In genomic region chr14:21705462-21705861, GRCm38 (mm10) we compare ENCODE assay signal across 30 mouse cellular contexts. TPM values are rescaled to one million over a fixed set of nuclear protein-coding genes. Genes with fewer than 3 reads are reported as not detected.
DNase-seq lines count a peak whose midpoint lies in the region; ATAC-seq lines count a peak whose summit lies in the region.
"Had no signal": no experiment of that assay in that cellular context is flagged by ENCODE, and none has a peak within 500 bp of the region (broad histone marks: within the 10 kb centered on the region; RNA-seq: fewer than 3 reads in every experiment).

No protein-coding gene starts in this region.

- 83% methylated on average over 2 of the region's 2 CpGs for WGBS in limb, embryonic 13.5 days
- WGBS in limb, embryonic 10.5 days, result 92% methylated on average over 2 of the region's 2 CpGs
- 77% methylated on average over 2 of the region's 2 CpGs for WGBS in embryonic facial prominence, embryonic 14.5 days

- H3K27ac ChIP-seq in limb, embryonic 13.5 days, result peak overlapping the region; percentile 93; the same call in 1 of the 2 replicates
- H3K27ac ChIP-seq in limb, embryonic 10.5 days, result no peak overlapping the region
- H3K27ac ChIP-seq in embryonic facial prominence, embryonic 14.5 days (replicated peaks; ENCODE audit: low read depth, low read length), result peak overlapping the region; percentile 89
- H3K27ac ChIP-seq: heart, adult 2 months; heart, embryonic 10.5 days; hindbrain, embryonic 14.5 days had no signal

- no peak overlapping the region for H3K9ac ChIP-seq in limb, embryonic 13.5 days
- H3K9ac ChIP-seq in embryonic facial prominence, embryonic 14.5 days (ENCODE audit: low read depth, low read length), result no peak overlapping the region
- H3K9ac ChIP-seq: embryonic facial prominence, embryonic 15.5 days; forebrain, postnatal 0 days; heart, embryonic 13.5 days; hindbrain, embryonic 14.5 days had no signal

- H3K4me2 ChIP-seq in limb, embryonic 13.5 days (replicated peaks), result no peak overlapping the region
- no peak overlapping the region for H3K4me2 ChIP-seq in embryonic facial prominence, embryonic 14.5 days (ENCODE audit: low read depth, low read length)
- H3K4me2 ChIP-seq: embryonic facial prominence, embryonic 15.5 days; heart, embryonic 13.5 days; hindbrain, embryonic 14.5 days had no signal

- H3K4me1 ChIP-seq in limb, embryonic 13.5 days, result peaks cover 33% of the 10 kb centered on the region
- peaks cover 22% of the 10 kb centered on the region for H3K4me1 ChIP-seq in limb, embryonic 10.5 days
- H3K4me1 ChIP-seq in embryonic facial prominence, embryonic 14.5 days (ENCODE audit: control insufficient read depth, insufficient read depth, low read length), result peaks cover 29% of the 10 kb centered on the region

- H3K4me3 ChIP-seq in limb, embryonic 13.5 days, result no peak overlapping the region
- H3K4me3 ChIP-seq in limb, embryonic 10.5 days, result no peak overlapping the region
- no peak overlapping the region for H3K4me3 ChIP-seq in embryonic facial prominence, embryonic 14.5 days (ENCODE audit: low read depth, low read length)
- H3K4me3 ChIP-seq: embryonic facial prominence, embryonic 15.5 days; gastrocnemius, adult 2 months; heart, adult 2 months; heart, embryonic 10.5 days; heart, embryonic 13.5 days had no signal

- ATAC-seq in limb, embryonic 13.5 days (ENCODE audit: low FRiP score, low read depth), result no peak
- ATAC-seq in embryonic facial prominence, embryonic 14.5 days (ENCODE audit: low read depth), result no peak
- ATAC-seq in megakaryocyte, adult 5-6 weeks (ENCODE audit: poor library complexity, severe bottlenecking), result peak; percentile 55
- ATAC-seq: forebrain, embryonic 14.5 days; forebrain, postnatal 0 days; hindbrain, postnatal 0 days; inflammation-experienced regulatory T-cells, adult 6 months; Patski had no signal

- H3K27me3 ChIP-seq in limb, embryonic 13.5 days, result no peaks in the 10 kb centered on the region
- H3K27me3 ChIP-seq in limb, embryonic 10.5 days (ENCODE audit: low read depth, poor library complexity, severe bottlenecking), result no peaks in the 10 kb centered on the region
- H3K27me3 ChIP-seq in embryonic facial prominence, embryonic 14.5 days (replicated peaks; ENCODE audit: control insufficient read depth, insufficient read depth, low read length), result no peaks in the 10 kb centered on the region
- H3K27me3 ChIP-seq: embryonic facial prominence, embryonic 15.5 days; heart, embryonic 13.5 days; Patski had no signal

- H3K36me3 ChIP-seq in limb, embryonic 13.5 days, result no peaks in the 10 kb centered on the region
- H3K36me3 ChIP-seq in limb, embryonic 10.5 days, result no peaks in the 10 kb centered on the region
- H3K36me3 ChIP-seq in embryonic facial prominence, embryonic 14.5 days (ENCODE audit: control insufficient read depth, insufficient read depth, low read length), result no peaks in the 10 kb centered on the region
- H3K36me3 ChIP-seq: embryonic facial prominence, embryonic 15.5 days; heart, embryonic 10.5 days; heart, embryonic 13.5 days had no signal

- H3K9me3 ChIP-seq in limb, embryonic 13.5 days, result no peaks in the 10 kb centered on the region
- no peaks in the 10 kb centered on the region for H3K9me3 ChIP-seq in limb, embryonic 10.5 days (replicated peaks)
- no peaks in the 10 kb centered on the region for H3K9me3 ChIP-seq in embryonic facial prominence, embryonic 14.5 days (ENCODE audit: control insufficient read depth, low read length)
- H3K9me3 ChIP-seq: embryonic facial prominence, embryonic 15.5 days; heart, embryonic 10.5 days; heart, embryonic 13.5 days had no signal

- no peak for DNase-seq in limb, embryonic 10.5 days (ENCODE audit: low spot score)
- no peak for DNase-seq in embryonic facial prominence, embryonic 14.5 days (ENCODE audit: low spot score)
- no peak for DNase-seq in thymus, postnatal 14 days
- no peak for DNase-seq in right cerebral cortex, postnatal 14 days
- DNase-seq in MN1 (ENCODE audit: low spot score), result no peak
- DNase-seq: adrenal gland, postnatal 10 days; adrenal gland, postnatal 36 days; cerebellum, adult 18-20 months; cerebellum, adult 9-10 months; cerebellum, postnatal 14 days; forebrain, postnatal 0 days; gastrocnemius, adult 2 months; gastrocnemius, postnatal 14 days; heart, adult 2 months; heart, postnatal 14 days; heart, postnatal 4 days had no signal

RNA-seq across cellular contexts. Expression of gene Dupd1, which starts 8.9 kb away (rescaled TPM):
- 0.97 and 1.2 TPM in 2 replicates for polyA plus RNA-seq in limb, embryonic 13.5 days (2015; fragmentation: Nextera tagmentation; extraction: Ambion mirVana)
- polyA plus RNA-seq in limb, embryonic 10.5 days (2016; fragmentation: Nextera tagmentation; extraction: Ambion mirVana), result 0.45 TPM in 1 of 2 replicates, not detected in the other
- polyA plus RNA-seq in embryonic facial prominence, embryonic 14.5 days (2014; fragmentation: Nextera tagmentation; extraction: Ambion mirVana), result 0.55 and 0.95 TPM in 2 replicates
- total RNA-seq in megakaryocyte, adult 5-6 weeks (2015), result not detected in 2 replicates
- not detected in 2 replicates for total RNA-seq in megakaryocyte, adult 5-6 weeks (2017)
- total RNA-seq: ES-E14; heart, adult 2 months; hindbrain, postnatal 0 days had no signal
- polyA plus RNA-seq: embryonic facial prominence, embryonic 15.5 days; forebrain, embryonic 11.5 days; forebrain, embryonic 14.5 days; hindbrain, embryonic 11.5 days; hindbrain, embryonic 14.5 days; inflammation-experienced regulatory T-cells, adult 6 months; Patski had no signal

RNA-seq across cellular contexts. Expression of gene Samd8, which starts 44.9 kb away (rescaled TPM):
- polyA plus RNA-seq in limb, embryonic 13.5 days (2015; fragmentation: Nextera tagmentation; extraction: Ambion mirVana), result 10.8 and 12.2 TPM in 2 replicates
- 9.3 and 11.7 TPM in 2 replicates for polyA plus RNA-seq in limb, embryonic 10.5 days (2016; fragmentation: Nextera tagmentation; extraction: Ambion mirVana)
- 11.6 and 13.7 TPM in 2 replicates for polyA plus RNA-seq in embryonic facial prominence, embryonic 14.5 days (2014; fragmentation: Nextera tagmentation; extraction: Ambion mirVana)
- total RNA-seq in megakaryocyte, adult 5-6 weeks (2015), result 10.2 and 13.1 TPM in 2 replicates
- total RNA-seq in megakaryocyte, adult 5-6 weeks (2017), result 12.9 and 16.7 TPM in 2 replicates

RNA-seq across cellular contexts. Expression of gene Dusp13, which starts 45.5 kb away (rescaled TPM):
- 0.46 and 0.54 TPM in 2 replicates for polyA plus RNA-seq in limb, embryonic 13.5 days (2015; fragmentation: Nextera tagmentation; extraction: Ambion mirVana)
- polyA plus RNA-seq in limb, embryonic 10.5 days (2016; fragmentation: Nextera tagmentation; extraction: Ambion mirVana), result not detected in 2 replicates
- 1.4 and 2.2 TPM in 2 replicates for polyA plus RNA-seq in embryonic facial prominence, embryonic 14.5 days (2014; fragmentation: Nextera tagmentation; extraction: Ambion mirVana)
- total RNA-seq in megakaryocyte, adult 5-6 weeks (2015), result not detected in 2 replicates
- not detected in 2 replicates for total RNA-seq in megakaryocyte, adult 5-6 weeks (2017)
- total RNA-seq: heart, postnatal 4 days; hindbrain, postnatal 0 days had no signal
- polyA plus RNA-seq: forebrain, embryonic 11.5 days; forebrain, embryonic 14.5 days; heart, embryonic 10.5 days; heart, embryonic 13.5 days; heart, embryonic 16.5 days; hindbrain, embryonic 11.5 days; inflammation-experienced regulatory T-cells, adult 6 months had no signal
